Mouse (Mus musculus) myocyte (in vitro differentiated cells): Measurements from ENCODE around the gene Sult4a1. TPM values are rescaled to one million over a fixed set of nuclear protein-coding genes. Genes with fewer than 3 reads are reported as not detected.

Experiments
- H3K27me3 ChIP-seq: one replicate; pipeline ENCODE4 v1.6.1; 2011; ENCODE audit not compliant: control insufficient read depth, insufficient read depth, insufficient read length
- H3K36me3 ChIP-seq: one replicate; pipeline ENCODE4 v1.6.1; 2011; ENCODE audit not compliant: control insufficient read depth, insufficient read depth
- H3K4me2 ChIP-seq: one replicate; pipeline ENCODE4 v1.6.1; 2011; ENCODE audit warnings: low read depth, control low read depth
- H3K4me3 ChIP-seq: one replicate; pipeline ENCODE4 v1.5.1; 2011; ENCODE audit warnings: mild to moderate bottlenecking, control low read depth, moderate library complexity
- H3K79me2 ChIP-seq: one replicate; pipeline ENCODE4 v1.6.1; 2011; ENCODE audit not compliant: control insufficient read depth, insufficient read depth
- H3ac ChIP-seq: one replicate; pipeline ENCODE4 v1.6.1; 2011; ENCODE audit not compliant: control insufficient read depth, insufficient read length
- CEBPB ChIP-seq: IDR thresholded peaks from 2 replicates; pipeline ENCODE4 v1.6.1; 2011; ENCODE audit warnings: mild to moderate bottlenecking, moderate library complexity; ENCODE audit not compliant: poor library complexity, insufficient read depth, severe bottlenecking
- E2F4 ChIP-seq: IDR thresholded peaks from one replicate; pipeline ENCODE4 v1.6.1; 2011; ENCODE audit warnings: mild to moderate bottlenecking, control low read depth, moderate library complexity; ENCODE audit not compliant: insufficient read depth
- MAX ChIP-seq: IDR thresholded peaks from one replicate; pipeline ENCODE4 v1.6.1; 2011; ENCODE audit warnings: low read depth, mild to moderate bottlenecking, control low read depth
- MYOD1 ChIP-seq, 3 experiments: IDR thresholded peaks; one replicate each; pipeline ENCODE4 v1.6.1; 2011; ENCODE audit warnings: control low read depth in 2 of 3, low read depth in 2 of 3, mild to moderate bottlenecking in 2 of 3, moderate library complexity in 1 of 3; ENCODE audit not compliant: insufficient read length in 2 of 3, control insufficient read depth in 1 of 3
- MYOG ChIP-seq, 3 experiments: IDR thresholded peaks; one replicate each; pipeline ENCODE4 v1.6.1; 2011; ENCODE audit warnings: control low read depth in 2 of 3, low read depth in 2 of 3, mild to moderate bottlenecking in 2 of 3; ENCODE audit not compliant: insufficient read length in 2 of 3, control insufficient read depth in 1 of 3, insufficient read depth in 1 of 3
- POLR2A ChIP-seq: IDR thresholded peaks from one replicate; pipeline ENCODE4 v1.6.1; 2011; ENCODE audit warnings: low read depth, mild to moderate bottlenecking, control low read depth, moderate library complexity; ENCODE audit not compliant: insufficient read length
- POLR2AphosphoS2 ChIP-seq: IDR thresholded peaks from one replicate; pipeline ENCODE4 v1.6.1; 2011; ENCODE audit warnings: low read depth, control low read depth; ENCODE audit not compliant: insufficient read length
- REST ChIP-seq: IDR thresholded peaks from one replicate; pipeline ENCODE4 v1.6.1; 2011; ENCODE audit warnings: mild to moderate bottlenecking, control low read depth, moderate library complexity; ENCODE audit not compliant: insufficient read depth, insufficient read length
- SRF ChIP-seq: IDR thresholded peaks from one replicate; pipeline ENCODE4 v1.6.1; 2011; ENCODE audit warnings: low read depth; ENCODE audit not compliant: control insufficient read depth, insufficient read length
- TCF12 ChIP-seq: IDR thresholded peaks from one replicate; pipeline ENCODE4 v1.6.1; 2011; ENCODE audit warnings: mild to moderate bottlenecking, control low read depth; ENCODE audit not compliant: poor library complexity, insufficient read depth, severe bottlenecking
- TCF3 ChIP-seq: IDR thresholded peaks from one replicate; pipeline ENCODE4 v1.6.1; 2011; ENCODE audit warnings: low read depth, control low read depth; ENCODE audit not compliant: insufficient read length
- USF1 ChIP-seq: IDR thresholded peaks from one replicate; pipeline ENCODE4 v1.6.1; 2011; ENCODE audit warnings: low read depth, mild to moderate bottlenecking, control low read depth, moderate library complexity
- polyA plus RNA-seq: library from polyadenylated mRNA; unstranded; fragments of >200 nt; fragmentation: generic; extraction: Trizol; gene quantifications from one replicate; pipeline ENCODE4 v1.2.1, GENCODE M21; 2012; ENCODE audit warnings: missing spikeins

The Sult4a1 gene
- polyA plus RNA-seq, 1 experiment: not detected

DNA sequence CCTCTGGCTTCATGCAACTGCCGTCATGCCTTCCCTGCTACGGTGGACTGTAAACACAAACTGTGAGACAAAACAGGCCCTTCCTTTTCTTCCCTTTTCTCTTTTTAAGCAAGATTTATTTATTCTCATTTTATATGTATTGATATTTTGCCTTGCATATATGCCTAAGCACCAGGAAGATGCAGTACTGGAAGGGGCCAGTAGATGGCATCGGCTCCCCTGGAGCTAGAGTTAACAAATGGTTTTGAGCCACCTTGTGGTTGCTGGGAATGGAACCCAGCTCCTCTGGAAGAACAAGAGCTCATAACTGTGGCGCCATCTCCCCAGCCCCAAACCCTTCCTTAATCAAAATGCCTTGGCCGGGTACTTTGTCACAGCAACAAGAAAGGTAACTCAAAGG lies 29.9 kb upstream of the Sult4a1 start:
- Histone ChIP-seq H3K36me3 (no peaks in the 10 kb centered on the region), H3K4me2 (no peak overlapping the region), H3K4me3 (no peak overlapping the region), H3ac (no peak overlapping the region), H3K79me2 (no peaks in the 10 kb centered on the region), H3K27me3 (peaks cover 36% of the 10 kb centered on the region)
- no peak for TF ChIP-seq TCF12
- no peak for TF ChIP-seq REST
- TF ChIP-seq POLR2A: no peak
- no peak for TF ChIP-seq MYOG (IDR thresholded peaks at IDR 0.05; ENCODE audit: control insufficient read depth in 1 of 3, insufficient read depth in 1 of 3, insufficient read length in 2 of 3, low read depth in 2 of 3)
- TF ChIP-seq MYOD1 (IDR thresholded peaks at IDR 0.05; ENCODE audit: control insufficient read depth in 1 of 3, insufficient read length in 2 of 3, low read depth in 2 of 3): no peak
- no peak for TF ChIP-seq POLR2AphosphoS2
- TF ChIP-seq SRF: no peak
- TF ChIP-seq CEBPB: no peak
- no peak for TF ChIP-seq USF1
- no peak for TF ChIP-seq TCF3
- TF ChIP-seq E2F4: no peak
- no peak for TF ChIP-seq MAX

DNA sequence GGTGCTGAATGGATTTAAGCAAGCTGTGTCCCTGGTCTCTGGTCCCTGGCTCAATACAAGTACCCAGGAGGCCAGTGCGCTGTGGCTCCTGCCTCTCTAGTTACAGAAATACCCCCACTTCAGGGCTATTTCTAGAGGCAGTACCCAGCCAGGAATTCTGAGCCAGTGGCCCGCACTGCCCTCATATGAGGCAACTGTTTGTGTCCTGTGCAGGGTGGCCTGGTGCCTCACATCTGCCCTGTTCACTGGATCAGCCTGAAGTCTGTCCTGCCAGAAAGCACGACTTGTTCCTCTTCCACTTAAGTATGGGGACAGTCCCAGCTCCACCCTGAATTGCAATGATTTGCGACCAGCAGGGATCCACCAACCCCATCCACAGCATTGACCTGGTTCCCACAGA lies 27.9 kb upstream of the Sult4a1 start:
- no peaks in the 10 kb centered on the region for H3K79me2 ChIP-seq
- TF ChIP-seq USF1 (no peak), MAX (no peak), REST (no peak), MYOD1 (IDR thresholded peaks at IDR 0.05; ENCODE audit: control insufficient read depth in 1 of 3, insufficient read length in 2 of 3, low read depth in 2 of 3) (no peak), TCF3 (no peak), POLR2AphosphoS2 (no peak)

DNA sequence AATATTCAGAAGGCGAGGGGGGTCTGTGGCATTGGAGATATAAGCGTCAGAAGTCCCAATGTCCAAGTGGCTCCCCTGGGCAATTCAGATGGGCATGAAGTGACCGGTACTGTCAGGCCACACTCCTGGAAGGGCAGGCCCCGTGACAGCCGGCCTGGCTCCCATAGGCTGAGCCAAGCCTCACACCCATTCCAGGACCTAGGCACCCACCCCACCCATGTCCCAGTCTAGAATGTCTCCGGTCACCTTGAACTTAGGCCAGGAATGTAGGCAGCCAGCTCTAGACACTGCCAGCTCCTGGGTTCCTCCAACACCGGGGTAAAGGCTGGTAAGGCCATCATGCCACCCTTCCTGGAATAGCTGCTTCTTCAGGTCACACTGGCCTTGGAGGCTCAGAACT lies 26.4 kb upstream of the Sult4a1 start:
- TF ChIP-seq MAX (no peak), SRF (no peak)
- no peaks in the 10 kb centered on the region for H3K79me2 ChIP-seq
- no peak overlapping the region for H3K4me3 ChIP-seq
- H3K27me3 ChIP-seq: peaks cover 34% of the 10 kb centered on the region
- no peak overlapping the region for H3K4me2 ChIP-seq
- no peaks in the 10 kb centered on the region for H3K36me3 ChIP-seq
- no peak overlapping the region for H3ac ChIP-seq

More for the DNA sequence above, 27.9 kb upstream of the Sult4a1 start:
- peaks cover 22% of the 10 kb centered on the region for H3K27me3 ChIP-seq
- H3ac ChIP-seq: no peak overlapping the region
- no peak overlapping the region for H3K4me2 ChIP-seq
- H3K36me3 ChIP-seq: no peaks in the 10 kb centered on the region
- H3K4me3 ChIP-seq: no peak overlapping the region

DNA sequence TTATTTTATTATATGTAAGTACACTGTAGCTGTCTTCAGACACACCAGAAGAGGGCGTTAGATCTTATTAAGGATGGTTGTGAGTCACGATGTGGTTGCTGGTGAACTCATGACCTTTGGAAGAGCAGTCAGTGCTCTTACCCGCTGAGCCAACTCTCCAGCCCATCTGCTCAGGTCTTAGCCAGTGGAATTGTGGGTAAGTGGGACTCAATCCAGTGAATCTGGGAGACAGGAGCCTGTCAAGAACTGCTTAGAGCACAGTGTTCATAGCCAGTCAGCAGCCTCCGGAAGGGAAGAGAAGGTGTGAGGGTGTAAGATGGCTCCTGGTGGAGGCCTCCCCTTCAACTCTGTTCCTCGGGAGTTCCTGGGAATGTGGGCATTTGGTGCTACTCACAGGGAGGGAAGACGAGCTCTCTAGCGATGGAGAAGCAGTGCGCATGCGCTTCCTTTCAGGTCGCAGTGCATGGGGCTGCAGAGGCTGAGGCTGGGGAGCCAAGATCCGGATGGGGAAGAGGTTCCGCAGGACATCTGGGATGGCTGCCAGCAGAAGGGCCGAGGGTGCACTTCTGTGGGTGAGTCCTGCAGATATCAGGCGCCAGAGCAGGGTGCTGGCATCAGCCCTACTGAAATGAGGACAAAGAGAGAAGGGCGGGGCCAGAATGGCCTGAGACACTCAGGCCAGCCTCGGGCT lies 25.7 kb upstream of the Sult4a1 start:
- peaks cover 37% of the 10 kb centered on the region for H3K27me3 ChIP-seq
- H3ac ChIP-seq: no peak overlapping the region
- no peaks in the 10 kb centered on the region for H3K36me3 ChIP-seq
- H3K4me2 ChIP-seq: no peak overlapping the region
- H3K79me2 ChIP-seq: no peaks in the 10 kb centered on the region
- H3K4me3 ChIP-seq: no peak overlapping the region
- no peak for TF ChIP-seq POLR2A
- no peak for TF ChIP-seq TCF3
- no peak for TF ChIP-seq REST
- TF ChIP-seq TCF12: no peak
- no peak for TF ChIP-seq MAX
- no peak for TF ChIP-seq USF1
- no peak for TF ChIP-seq CEBPB
- no peak for TF ChIP-seq SRF
- TF ChIP-seq MYOG (IDR thresholded peaks at IDR 0.05; ENCODE audit: control insufficient read depth in 1 of 3, insufficient read depth in 1 of 3, insufficient read length in 2 of 3, low read depth in 2 of 3): no peak
- no peak for TF ChIP-seq MYOD1 (IDR thresholded peaks at IDR 0.05; ENCODE audit: control insufficient read depth in 1 of 3, insufficient read length in 2 of 3, low read depth in 2 of 3)
- no peak for TF ChIP-seq POLR2AphosphoS2
- TF ChIP-seq E2F4: no peak

DNA sequence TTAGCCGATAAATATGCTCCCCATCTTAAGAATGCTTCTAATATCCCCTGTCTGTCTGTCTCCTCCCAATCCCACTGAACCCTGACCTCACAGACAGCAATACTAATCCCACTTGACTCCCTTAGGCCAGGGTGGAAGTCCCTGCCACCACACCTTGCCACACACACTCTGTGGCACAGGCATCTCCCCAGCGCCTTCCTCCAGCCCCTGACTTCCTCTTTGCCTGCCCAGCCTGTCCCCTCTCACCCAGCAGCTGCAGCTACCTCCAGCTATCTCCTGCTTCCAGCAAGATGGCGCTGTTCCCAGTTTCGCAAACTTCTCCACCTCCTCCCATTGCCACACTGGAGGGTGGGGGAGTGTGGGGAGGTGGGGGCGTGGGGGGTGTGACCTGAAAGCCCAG lies 21.3 kb upstream of the Sult4a1 start:
- no peak overlapping the region for H3K4me3 ChIP-seq
- no peaks in the 10 kb centered on the region for H3K79me2 ChIP-seq
- no peak for TF ChIP-seq E2F4
- no peak for TF ChIP-seq MYOG (IDR thresholded peaks at IDR 0.05; ENCODE audit: control insufficient read depth in 1 of 3, insufficient read depth in 1 of 3, insufficient read length in 2 of 3, low read depth in 2 of 3)
- no peak overlapping the region for H3K4me2 ChIP-seq
- H3K27me3 ChIP-seq: peaks cover 58% of the 10 kb centered on the region
- no peak overlapping the region for H3ac ChIP-seq
- no peaks in the 10 kb centered on the region for H3K36me3 ChIP-seq
